Mouse (Mus musculus) lung, postnatal 0 days (tissue): ENCODE measurements around the gene Rb1. TPM values are rescaled to one million over a fixed set of nuclear protein-coding genes. Genes with fewer than 3 reads are reported as not detected.

Experiments
- ATAC-seq: fragments of 200-750 bp; cut with Nextera tagmentation; 2 replicates; pipeline ENCODE4 v1.8.0; 2017; ENCODE audit warnings: moderate library complexity
- DNase-seq: peaks from one replicate; pipeline ENCODE4 v3.0.0-alpha.2; 2016; ENCODE audit warnings: low spot score
- H3K27ac ChIP-seq: fragments of 300-500 bp; sonication (generic); 2 replicates; pipeline ENCODE4 v1.5.1; 2014; ENCODE audit warnings: antibody characterized with exemption, mild to moderate bottlenecking, low read length, mixed read lengths
- H3K27me3 ChIP-seq: fragments of 300-500 bp; sonication (generic); replicated peaks from 2 replicates; pipeline ENCODE4 v1.6.1; 2014; ENCODE audit warnings: low read length, mixed read lengths; ENCODE audit not compliant: insufficient read depth
- H3K36me3 ChIP-seq: fragments of 300-500 bp; sonication (generic); 2 replicates; pipeline ENCODE4 v1.6.1; 2014; ENCODE audit warnings: low read length, mixed read lengths; ENCODE audit not compliant: insufficient read depth
- H3K4me1 ChIP-seq: fragments of 300-500 bp; sonication (generic); 2 replicates; pipeline ENCODE4 v1.6.1; 2014; ENCODE audit warnings: antibody characterized with exemption, low read depth, low read length, mixed read lengths; ENCODE audit not compliant: insufficient read depth
- H3K4me2 ChIP-seq: fragments of 300-500 bp; sonication (generic); replicated peaks from 2 replicates; pipeline ENCODE4 v1.6.1; 2014; ENCODE audit warnings: low read depth, mild to moderate bottlenecking, low read length, moderate library complexity, mixed read lengths
- H3K4me3 ChIP-seq: fragments of 300-500 bp; sonication (generic); 2 replicates; pipeline ENCODE4 v1.5.1; 2014; ENCODE audit warnings: low read depth, low read length
- H3K9ac ChIP-seq: fragments of 300-500 bp; sonication (generic); replicated peaks from 2 replicates; pipeline ENCODE4 v1.6.1; 2014; ENCODE audit warnings: low read depth, mild to moderate bottlenecking
- H3K9me3 ChIP-seq: fragments of 300-500 bp; sonication (generic); 2 replicates; pipeline ENCODE4 v1.6.1; 2016; ENCODE audit warnings: low read length, mixed read lengths
- CTCF ChIP-seq: IDR thresholded peaks from 2 replicates; pipeline ENCODE4 v1.5.1; 2016; ENCODE audit warnings: antibody characterized with exemption, mild to moderate bottlenecking
- EP300 ChIP-seq: IDR thresholded peaks from 2 replicates; pipeline ENCODE4 v1.6.1; 2016; ENCODE audit warnings: antibody characterized with exemption, mild to moderate bottlenecking, control low read depth
- WGBS: fragments of 180-500 bp; shearing (Covaris S2); extraction: QIAGEN DNeasy Blood & Tissue Kit; methylation state at CpG from one replicate; pipeline ENCODE4 v1.1.7; 2014; 5-methylcytosine and 5-hydroxymethylcytosine counted together
- polyA plus RNA-seq: library from polyadenylated mRNA; unstranded; fragments of >200 nt; fragmentation: Nextera tagmentation; extraction: Ambion mirVana; gene quantifications from 2 replicates; pipeline ENCODE4 v1.2.1, GENCODE M21; 2015

The Rb1 gene
- polyA plus RNA-seq, 1 experiment from 2014 or later, result 14.7 TPM

- no peak for DNase-seq
- Histone ChIP-seq H3K4me3 (no peak overlapping the region), H3K9me3 (no peaks in the 10 kb centered on the region), H3K9ac (no peak overlapping the region), H3K27ac (no peak overlapping the region), H3K4me1 (no peaks in the 10 kb centered on the region), H3K27me3 (no peaks in the 10 kb centered on the region), H3K4me2 (no peak overlapping the region), H3K36me3 (no peaks in the 10 kb centered on the region)
- no peak for TF ChIP-seq EP300
- ATAC-seq, result no peak
- 68% methylated on average over 3 of the region's 3 CpGs for WGBS
Measured at GRCm38 (mm10) chr14:73339615-73340014, 14.0 kb upstream of the Rb1 start.

- TF ChIP-seq CTCF (no peak), EP300 (no peak)
- Histone ChIP-seq H3K27me3 (no peaks in the 10 kb centered on the region), H3K27ac (no peak overlapping the region), H3K4me2 (no peak overlapping the region), H3K4me3 (no peak overlapping the region), H3K9me3 (no peaks in the 10 kb centered on the region), H3K4me1 (no peaks in the 10 kb centered on the region), H3K36me3 (no peaks in the 10 kb centered on the region), H3K9ac (no peak overlapping the region)
- ATAC-seq, result no peak
- DNase-seq, result no peak
- WGBS, result 67% methylated on average over 6 of the region's 6 CpGs
Measured at GRCm38 (mm10) chr14:73336316-73337080, 10.9 kb upstream of the Rb1 start.

- TF ChIP-seq EP300 (no peak), CTCF (no peak)
- DNase-seq, result no peak
- no peaks in the 10 kb centered on the region for H3K27me3 ChIP-seq
- no peaks in the 10 kb centered on the region for H3K4me1 ChIP-seq
- no peak overlapping the region for H3K4me2 ChIP-seq
- no peak overlapping the region for H3K27ac ChIP-seq
- WGBS, result 75% methylated on average over 22 of the region's 22 CpGs
- no peaks in the 10 kb centered on the region for H3K36me3 ChIP-seq
- H3K9me3 ChIP-seq, result no peaks in the 10 kb centered on the region
- H3K4me3 ChIP-seq, result no peak overlapping the region
- ATAC-seq, result no peak
- H3K9ac ChIP-seq, result no peak overlapping the region
Measured at GRCm38 (mm10) chr14:73334926-73335805, 9.5 kb upstream of the Rb1 start.

- no peak overlapping the region for H3K9ac ChIP-seq
- H3K9me3 ChIP-seq, result no peaks in the 10 kb centered on the region
- DNase-seq, result peak; percentile 30
- no peaks in the 10 kb centered on the region for H3K27me3 ChIP-seq
- no peaks in the 10 kb centered on the region for H3K36me3 ChIP-seq
- ATAC-seq, result no peak
- no peak overlapping the region for H3K4me2 ChIP-seq
- no peaks in the 10 kb centered on the region for H3K4me1 ChIP-seq
- 74% methylated on average over 3 of the region's 3 CpGs for WGBS
- TF ChIP-seq CTCF, result no peak
- no peak for TF ChIP-seq EP300
- H3K27ac ChIP-seq, result no peak overlapping the region
- no peak overlapping the region for H3K4me3 ChIP-seq
Measured at GRCm38 (mm10) chr14:73333880-73334279, 8.3 kb upstream of the Rb1 start.

- no peak for TF ChIP-seq CTCF
- no peak for TF ChIP-seq EP300
- H3K4me2 ChIP-seq, result no peak overlapping the region
- DNase-seq (no peak), ATAC-seq (no peak)
- H3K4me3 ChIP-seq, result no peak overlapping the region
- no peak overlapping the region for H3K9ac ChIP-seq
- no peaks in the 10 kb centered on the region for H3K9me3 ChIP-seq
- no peaks in the 10 kb centered on the region for H3K36me3 ChIP-seq
- no peak overlapping the region for H3K27ac ChIP-seq
- WGBS, result 62% methylated on average over 4 of the region's 4 CpGs
- no peaks in the 10 kb centered on the region for H3K4me1 ChIP-seq
- no peaks in the 10 kb centered on the region for H3K27me3 ChIP-seq
Measured at GRCm38 (mm10) chr14:73331386-73331785, 5.8 kb upstream of the Rb1 start.

- Histone ChIP-seq H3K9ac (no peak overlapping the region), H3K36me3 (no peaks in the 10 kb centered on the region), H3K9me3 (no peaks in the 10 kb centered on the region), H3K4me3 (no peak overlapping the region), H3K4me2 (no peak overlapping the region), H3K27me3 (no peaks in the 10 kb centered on the region), H3K27ac (no peak overlapping the region), H3K4me1 (no peaks in the 10 kb centered on the region)
- no peak for ATAC-seq
- TF ChIP-seq EP300 (no peak), CTCF (no peak)
- WGBS, result 90% methylated on average over 2 of the region's 2 CpGs
- DNase-seq, result peak; percentile 24
Measured at GRCm38 (mm10) chr14:73329871-73330270, 4.2 kb upstream of the Rb1 start.
